In genomic region chr16:16525266-16525904, GRCm38 (mm10) we compare ENCODE assay signal across 9 mouse cellular contexts.
A peak's percentile ranks its signal among the peaks of the same experiment; 100 is the strongest.
DNase-seq lines count a peak whose midpoint lies in the region; ATAC-seq and TF ChIP-seq lines count a peak whose summit lies in the region.
"Had no signal": no experiment of that assay in that cellular context is flagged by ENCODE, and none has a peak within 500 bp of the region (broad histone marks: within the 10 kb centered on the region; RNA-seq: fewer than 3 reads in every experiment).

No protein-coding gene starts in this region.

- no peaks in the 10 kb centered on the region for H3K9me3 ChIP-seq in kidney, embryonic 16.5 days (ENCODE audit: low read length)
- H3K9me3 ChIP-seq: lung, embryonic 15.5 days had no signal

- no peaks in the 10 kb centered on the region for H3K36me3 ChIP-seq in kidney, embryonic 16.5 days (ENCODE audit: insufficient read depth, low read length)
- no peaks in the 10 kb centered on the region for H3K36me3 ChIP-seq in thymus, adult 2 months (ENCODE audit: control insufficient read depth, insufficient read depth, low read length)
- H3K36me3 ChIP-seq: lung, embryonic 15.5 days had no signal

- DNase-seq in kidney, adult 18-20 months = no peak
- peak; percentile 18 for DNase-seq in adrenal gland, adult 8-10 months
- DNase-seq in lung, postnatal 25 days (ENCODE audit: low spot score) = peak; percentile 31
- DNase-seq in cerebellum, postnatal 4 days (ENCODE audit: low spot score in 2 of 2) = no peak
- DNase-seq in thymus, adult 2 months = no peak

- no peak for TF ChIP-seq CTCF in thymus, adult 2 months (IDR thresholded peaks at IDR 0.05; ENCODE audit: borderline replicate concordance, control insufficient read depth, extremely low read depth, insufficient read depth, low read length, poor library complexity)

- H3K27me3 ChIP-seq in kidney, embryonic 16.5 days (ENCODE audit: insufficient read depth, low read length) = no peaks in the 10 kb centered on the region
- no peaks in the 10 kb centered on the region for H3K27me3 ChIP-seq in thymus, adult 2 months (ENCODE audit: control insufficient read depth, insufficient read depth, low read length)
- H3K27me3 ChIP-seq: lung, embryonic 15.5 days had no signal

- H3K4me2 ChIP-seq in kidney, embryonic 16.5 days (replicated peaks; ENCODE audit: low read depth, low read length) = no peak overlapping the region
- H3K4me2 ChIP-seq: hindbrain, embryonic 14.5 days had no signal

- no peak overlapping the region for H3K4me3 ChIP-seq in kidney, embryonic 16.5 days (ENCODE audit: low read length)
- H3K4me3 ChIP-seq in thymus, adult 2 months (ENCODE audit: control insufficient read depth, insufficient read depth, low read length) = no peak overlapping the region
- H3K4me3 ChIP-seq: lung, embryonic 15.5 days had no signal

- TF ChIP-seq POLR2A in thymus, adult 2 months (IDR thresholded peaks at IDR 0.05; ENCODE audit: control insufficient read depth, extremely low read depth, insufficient read depth, low read length, poor library complexity) = no peak

- 65% methylated on average over 3 of the region's 3 CpGs for WGBS in kidney, embryonic 16.5 days
- 82% methylated on average over 3 of the region's 3 CpGs for whole genome bisulfite sequencing in thymus, adult 2 months

- H3K9ac ChIP-seq in kidney, embryonic 16.5 days (replicated peaks; ENCODE audit: low read length) = no peak overlapping the region
- H3K9ac ChIP-seq: hindbrain, embryonic 14.5 days; lung, embryonic 15.5 days had no signal

- H3K4me1 ChIP-seq in kidney, embryonic 16.5 days (ENCODE audit: insufficient read depth, low read length) = peaks cover 17% of the 10 kb centered on the region
- H3K4me1 ChIP-seq in thymus, adult 2 months (replicated peaks; ENCODE audit: control insufficient read depth, insufficient read depth, low read length) = no peaks in the 10 kb centered on the region

- no peak for ATAC-seq in kidney, embryonic 16.5 days (ENCODE audit: low FRiP score, low TSS enrichment)
- ATAC-seq in common myeloid progenitor, adult 5-6 weeks (replicated peaks; ENCODE audit: low read depth, poor library complexity, severe bottlenecking) = peak; percentile 98

- 0 out of 2 replicates have a peak overlapping the region, but pooled peaks have one; percentile 15 for H3K27ac ChIP-seq in kidney, embryonic 16.5 days (ENCODE audit: low read length)
- H3K27ac ChIP-seq in thymus, adult 2 months (ENCODE audit: control insufficient read depth, insufficient read depth, low read length) = no peak overlapping the region
- H3K27ac ChIP-seq: hindbrain, embryonic 14.5 days; lung, embryonic 15.5 days had no signal

Comparison
In these comparisons a context has a peak if more than half of its experiments do, and no peak if none do; other contexts are left out.
1. DNase-seq: peak in adrenal gland, adult 8-10 months (single experiment) and lung, postnatal 25 days (single experiment); none in kidney, adult 18-20 months (single experiment), cerebellum, postnatal 4 days (0 of 2) and thymus, adult 2 months (single experiment).